ENCODE assay signal across 10 mouse cellular contexts in genomic region chr4:152541172-152541571, GRCm38 (mm10).
DNase-seq lines count a peak whose midpoint lies in the region; ATAC-seq lines count a peak whose summit lies in the region.
"Had no signal": no experiment of that assay in that cellular context is flagged by ENCODE, and none has a peak within 500 bp of the region (broad histone marks: within the 10 kb centered on the region; RNA-seq: fewer than 3 reads in every experiment).

No protein-coding gene starts in this region.

- no peak overlapping the region for H3K4me2 ChIP-seq in midbrain, embryonic 15.5 days
- H3K4me2 ChIP-seq: lung, embryonic 15.5 days had no signal

- H3K4me1 ChIP-seq in midbrain, embryonic 10.5 days = peaks cover 24% of the 10 kb centered on the region
- no peaks in the 10 kb centered on the region; the same call in 1 of the 2 replicates for H3K4me1 ChIP-seq in midbrain, embryonic 15.5 days
- H3K4me1 ChIP-seq: lung, embryonic 15.5 days had no signal

- DNase-seq in gastrocnemius, adult 18-20 months (ENCODE audit: low spot score) = peak; percentile 61
- no peak for DNase-seq in gastrocnemius, postnatal 4 days (ENCODE audit: low spot score in 2 of 2)
- peak; percentile 69 for DNase-seq in midbrain, embryonic 10.5 days (ENCODE audit: low spot score)
- DNase-seq in kidney, adult 8-10 months = peak; percentile 70 to 71
- DNase-seq in skeletal muscle tissue, adult 2 months (ENCODE audit: low read depth, low spot score) = peak; percentile 66
- no peak for DNase-seq in layer of hippocampus, adult 18-20 months (ENCODE audit: low spot score in 2 of 2)
- DNase-seq in cerebellum, postnatal 36 days = no peak
- DNase-seq: layer of hippocampus, adult 9-11 months had no signal

- peaks cover 63% of the 10 kb centered on the region for H3K36me3 ChIP-seq in midbrain, embryonic 10.5 days
- no peaks in the 10 kb centered on the region for H3K36me3 ChIP-seq in midbrain, embryonic 15.5 days (replicated peaks)
- H3K36me3 ChIP-seq: lung, embryonic 15.5 days had no signal

- H3K9me3 ChIP-seq in midbrain, embryonic 10.5 days (replicated peaks) = peaks cover 6% of the 10 kb centered on the region
- H3K9me3 ChIP-seq in midbrain, embryonic 15.5 days = no peaks in the 10 kb centered on the region
- H3K9me3 ChIP-seq: lung, embryonic 15.5 days had no signal

- 20% methylated on average over 9 of the region's 9 CpGs for WGBS in midbrain, embryonic 10.5 days
- WGBS in midbrain, embryonic 15.5 days = 22% methylated on average over 9 of the region's 9 CpGs

- H3K27me3 ChIP-seq in midbrain, embryonic 10.5 days (ENCODE audit: low read depth, poor library complexity, severe bottlenecking) = no peaks in the 10 kb centered on the region
- H3K27me3 ChIP-seq in midbrain, embryonic 15.5 days (replicated peaks) = no peaks in the 10 kb centered on the region
- H3K27me3 ChIP-seq: lung, embryonic 15.5 days had no signal

- H3K9ac ChIP-seq in midbrain, embryonic 15.5 days = no peak overlapping the region
- H3K9ac ChIP-seq: lung, embryonic 15.5 days had no signal

- ATAC-seq in midbrain, embryonic 15.5 days (replicated peaks) = no peak

- no peak overlapping the region for H3K4me3 ChIP-seq in midbrain, embryonic 10.5 days
- H3K4me3 ChIP-seq in midbrain, embryonic 15.5 days = no peak overlapping the region
- H3K4me3 ChIP-seq: lung, embryonic 15.5 days had no signal

- 0 out of 2 replicates have a peak overlapping the region, but pooled peaks have one; percentile 28 for H3K27ac ChIP-seq in midbrain, embryonic 10.5 days (replicated peaks)
- no peak overlapping the region for H3K27ac ChIP-seq in midbrain, embryonic 15.5 days
- H3K27ac ChIP-seq: lung, embryonic 15.5 days had no signal

Comparison
In these comparisons a context has a peak if more than half of its experiments do, and no peak if none do; other contexts are left out.
1. DNase-seq: peak in gastrocnemius, adult 18-20 months (single experiment), midbrain, embryonic 10.5 days (single experiment), kidney, adult 8-10 months (2 of 2) and skeletal muscle tissue, adult 2 months (single experiment); none in gastrocnemius, postnatal 4 days (0 of 2), layer of hippocampus, adult 18-20 months (0 of 2) and cerebellum, postnatal 36 days (0 of 2).